In genomic region chr15:83210229-83210628, GRCm38 (mm10) we compare ENCODE assay signal across 7 mouse cellular contexts. TPM values are rescaled to one million over a fixed set of nuclear protein-coding genes. Genes with fewer than 3 reads are reported as not detected.
DNase-seq lines count a peak whose midpoint lies in the region; ATAC-seq lines count a peak whose summit lies in the region.

No protein-coding gene starts in this region.

- no peaks in the 10 kb centered on the region for H3K36me3 ChIP-seq in hindbrain, embryonic 14.5 days (replicated peaks; ENCODE audit: control insufficient read depth, insufficient read depth)

- WGBS in hindbrain, embryonic 14.5 days = 25% methylated on average over 11 of the region's 11 CpGs

- 0 out of 2 replicates have a peak overlapping the region, but pooled peaks have one; percentile 26 for H3K9ac ChIP-seq in hindbrain, embryonic 14.5 days

- peak; percentile 59; the same call in 1 of the 2 replicates for ATAC-seq in frontal cortex, adult (ENCODE audit: low TSS enrichment)
- ATAC-seq in hindbrain, embryonic 14.5 days (ENCODE audit: low FRiP score) = no peak

- H3K4me3 ChIP-seq in hindbrain, embryonic 14.5 days (replicated peaks; ENCODE audit: low read length) = peak overlapping the region; percentile 13; the same call in 1 of the 2 replicates

- H3K27ac ChIP-seq in hindbrain, embryonic 14.5 days = no peak overlapping the region

- H3K9me3 ChIP-seq in hindbrain, embryonic 14.5 days (ENCODE audit: control insufficient read depth, low read length) = no peaks in the 10 kb centered on the region

- DNase-seq in R1 (ENCODE audit: low read depth, low spot score) = peak; percentile 70
- DNase-seq in cerebellum, adult 8-10 months = peak; percentile 21
- peak; percentile 74 for DNase-seq in hindbrain, embryonic 14.5 days (ENCODE audit: low spot score)
- DNase-seq in layer of hippocampus, postnatal 14 days (ENCODE audit: low spot score in 2 of 2) = peak; percentile 48 to 64
- DNase-seq in lung, postnatal 36 days = peak; percentile 85
- peak; percentile 79 to 83 for DNase-seq in right cerebral cortex, postnatal 10 days (ENCODE audit: low spot score in 2 of 2)

- no peaks in the 10 kb centered on the region for H3K4me1 ChIP-seq in hindbrain, embryonic 14.5 days (replicated peaks; ENCODE audit: control insufficient read depth, insufficient read depth, low read length)

- H3K4me2 ChIP-seq in hindbrain, embryonic 14.5 days (replicated peaks) = peak overlapping the region; percentile 43

- H3K27me3 ChIP-seq in hindbrain, embryonic 14.5 days (ENCODE audit: control insufficient read depth, insufficient read depth, low read length) = no peaks in the 10 kb centered on the region

RNA-seq across cellular contexts. Expression of gene Cyb5r3, which starts 37.8 kb away (rescaled TPM):
- 112 and 129 TPM in 2 replicates for polyA plus RNA-seq in hindbrain, embryonic 14.5 days (2014; fragmentation: Nextera tagmentation; extraction: Ambion mirVana)
- total RNA-seq in layer of hippocampus, postnatal 14 days (2021) = 10 to 100 TPM; 80.9 to 89.8 TPM

RNA-seq across cellular contexts. Expression of gene A4galt, which starts 41.3 kb away (rescaled TPM):
- 2.3 and 4.2 TPM in 2 replicates for polyA plus RNA-seq in hindbrain, embryonic 14.5 days (2014; fragmentation: Nextera tagmentation; extraction: Ambion mirVana)
- 1 to 10 TPM; 1.8 to 1.9 TPM for total RNA-seq in layer of hippocampus, postnatal 14 days (2021)

Comparison
In these comparisons a context has a peak if more than half of its experiments do, and no peak if none do; other contexts are left out.
1. DNase-seq: peak in every context shown above with its lines; median percentile 85 in lung, postnatal 36 days; 81 in right cerebral cortex, postnatal 10 days; 74 in hindbrain, embryonic 14.5 days; 70 in R1; 56 in layer of hippocampus, postnatal 14 days; 21 in cerebellum, adult 8-10 months.